Mouse (Mus musculus): Measurements from ENCODE around the gene Olfr554. TPM values are rescaled to one million over a fixed set of nuclear protein-coding genes. Genes with fewer than 3 reads are reported as not detected.
A peak's percentile ranks its signal among the peaks of the same experiment; 100 is the strongest.
"Not testable (repeated sequence)": the region's sequence is repeated elsewhere in the genome, so short reads cannot be mapped to it uniquely, and the experiment has no call there.

Olfr554 gene
- polyA plus RNA-seq (2015; fragmentation: Nextera tagmentation; extraction: Ambion mirVana), result not detected in 2 replicates

DNA sequence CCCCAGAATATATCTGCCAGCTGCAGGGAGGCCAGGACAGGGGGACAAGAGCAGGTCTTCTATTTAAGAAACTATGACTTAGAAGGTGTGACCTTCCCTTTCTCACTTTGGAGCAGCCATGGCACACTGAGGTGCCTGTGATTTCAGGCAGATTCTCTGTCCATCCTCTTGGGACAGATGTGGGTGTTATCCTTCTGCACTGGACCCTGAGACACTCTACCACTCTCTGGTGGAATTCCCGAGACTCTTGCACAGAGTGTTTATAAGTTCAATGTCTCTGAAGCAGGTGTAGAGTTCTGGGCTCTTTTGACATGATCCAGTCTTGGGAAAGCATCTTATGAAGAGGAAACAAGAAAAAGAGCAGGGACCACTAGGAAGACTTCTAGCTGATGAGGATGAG, at the start of gene Olfr554:
TSS of gene Olfr554 (plus strand) at position 301 of the 400 bp plus-strand sequence.
- Histone ChIP-seq H3K27ac (no peak within 1 kb of the TSS), H3K9ac (ENCODE audit: low read depth, low read length) (no peak within 1 kb of the TSS), H3K36me3 (ENCODE audit: insufficient read depth, low read length) (no peaks in the 10 kb centered on the region), H3K4me1 (replicated peaks; ENCODE audit: insufficient read depth, low read length) (no peaks in the 10 kb centered on the region), H3K4me3 (replicated peaks; ENCODE audit: low read depth, low read length) (no peak within 1 kb of the TSS), H3K27me3 (ENCODE audit: insufficient read depth, low read length) (no peaks in the 10 kb centered on the region), H3K4me2 (ENCODE audit: low read length) (no peak within 1 kb of the TSS), H3K9me3 (replicated peaks; ENCODE audit: low read length) (no peaks in the 10 kb centered on the region)
- no peak for ATAC-seq (replicated peaks; ENCODE audit: low FRiP score, low read depth)
- 58% methylated on average over 1 of the region's 1 CpGs for WGBS
- DNase-seq (ENCODE audit: low spot score), result no peak
- no peak for TF ChIP-seq CTCF (IDR thresholded peaks at IDR 0.05; ENCODE audit: low read depth)

- Histone ChIP-seq H3K36me3 (ENCODE audit: insufficient read depth, low read length) (no peaks in the 10 kb centered on the region), H3K4me1 (replicated peaks; ENCODE audit: insufficient read depth, low read length) (no peaks in the 10 kb centered on the region), H3K9me3 (replicated peaks; ENCODE audit: low read length) (no peaks in the 10 kb centered on the region), H3K27me3 (ENCODE audit: insufficient read depth, low read length) (no peaks in the 10 kb centered on the region), H3K4me2 (ENCODE audit: low read length) (no peak within 1 kb of the TSS), H3K27ac (no peak within 1 kb of the TSS), H3K4me3 (replicated peaks; ENCODE audit: low read depth, low read length) (no peak within 1 kb of the TSS), H3K9ac (ENCODE audit: low read depth, low read length) (no peak within 1 kb of the TSS)
- 85% methylated on average over 3 of the region's 3 CpGs for WGBS
- no peak for DNase-seq (ENCODE audit: low spot score)
- ATAC-seq (replicated peaks; ENCODE audit: low FRiP score, low read depth), result no peak
- no peak for TF ChIP-seq CTCF (IDR thresholded peaks at IDR 0.05; ENCODE audit: low read depth)
These were observed 46.4 kb upstream of the Olfr554 start, which contains the start of gene Olfr551 for GRCm38 (mm10) chr7:102591786-102592185. Gene Olfr551 (minus strand): TSS chr7:102591886.

GRCm38 (mm10) chr7:102597378-102598031, 40.7 kb upstream of the Olfr554 start, which contains the start of gene Olfr552:
Gene Olfr552 (plus strand): TSS chr7:102597770.
- H3K27ac ChIP-seq, result no peak within 1 kb of the TSS
- ATAC-seq (replicated peaks; ENCODE audit: low FRiP score, low read depth) (no peak), DNase-seq (ENCODE audit: low spot score) (no peak)
- H3K4me2 ChIP-seq (ENCODE audit: low read length), result no peak within 1 kb of the TSS
- no peaks in the 10 kb centered on the region for H3K4me1 ChIP-seq (replicated peaks; ENCODE audit: insufficient read depth, low read length)
- H3K9me3 ChIP-seq (replicated peaks; ENCODE audit: low read length), result no peaks in the 10 kb centered on the region
- H3K27me3 ChIP-seq (ENCODE audit: insufficient read depth, low read length), result no peaks in the 10 kb centered on the region
- 62% methylated on average over 1 of the region's 1 CpGs for WGBS
- H3K36me3 ChIP-seq (ENCODE audit: insufficient read depth, low read length), result no peaks in the 10 kb centered on the region
- no peak within 1 kb of the TSS for H3K4me3 ChIP-seq (replicated peaks; ENCODE audit: low read depth, low read length)
- no peak for TF ChIP-seq CTCF (IDR thresholded peaks at IDR 0.05; ENCODE audit: low read depth)
- H3K9ac ChIP-seq (ENCODE audit: low read depth, low read length), result no peak within 1 kb of the TSS

GRCm38 (mm10) chr7:102618118-102618517, 20.1 kb upstream of the Olfr554 start, which contains the start of gene Olfr553:
Gene Olfr553 (minus strand): TSS chr7:102618218.
- Histone ChIP-seq H3K9ac (ENCODE audit: low read depth, low read length) (no peak within 1 kb of the TSS), H3K4me1 (replicated peaks; ENCODE audit: insufficient read depth, low read length) (no peaks in the 10 kb centered on the region), H3K4me2 (ENCODE audit: low read length) (no peak within 1 kb of the TSS), H3K4me3 (replicated peaks; ENCODE audit: low read depth, low read length) (no peak within 1 kb of the TSS), H3K27me3 (ENCODE audit: insufficient read depth, low read length) (no peaks in the 10 kb centered on the region), H3K9me3 (replicated peaks; ENCODE audit: low read length) (no peaks in the 10 kb centered on the region), H3K27ac (no peak within 1 kb of the TSS), H3K36me3 (ENCODE audit: insufficient read depth, low read length) (no peaks in the 10 kb centered on the region)
- DNase-seq (ENCODE audit: low spot score) (no peak), ATAC-seq (replicated peaks; ENCODE audit: low FRiP score, low read depth) (no peak)
- no peak for TF ChIP-seq CTCF (IDR thresholded peaks at IDR 0.05; ENCODE audit: low read depth)

GRCm38 (mm10) chr7:102619608-102620007, 18.6 kb upstream of the Olfr554 start:
- Histone ChIP-seq H3K9me3 (replicated peaks; ENCODE audit: low read length) (no peaks in the 10 kb centered on the region), H3K36me3 (ENCODE audit: insufficient read depth, low read length) (no peaks in the 10 kb centered on the region), H3K4me2 (ENCODE audit: low read length) (no peak overlapping the region), H3K27ac (no peak overlapping the region), H3K9ac (ENCODE audit: low read depth, low read length) (no peak overlapping the region), H3K27me3 (ENCODE audit: insufficient read depth, low read length) (no peaks in the 10 kb centered on the region), H3K4me3 (replicated peaks; ENCODE audit: low read depth, low read length) (no peak overlapping the region), H3K4me1 (replicated peaks; ENCODE audit: insufficient read depth, low read length) (no peaks in the 10 kb centered on the region)
- WGBS, result 58% methylated on average over 5 of the region's 5 CpGs
- no peak for DNase-seq (ENCODE audit: low spot score)
- no peak for ATAC-seq (replicated peaks; ENCODE audit: low FRiP score, low read depth)
- no peak for TF ChIP-seq CTCF (IDR thresholded peaks at IDR 0.05; ENCODE audit: low read depth)

DNA sequence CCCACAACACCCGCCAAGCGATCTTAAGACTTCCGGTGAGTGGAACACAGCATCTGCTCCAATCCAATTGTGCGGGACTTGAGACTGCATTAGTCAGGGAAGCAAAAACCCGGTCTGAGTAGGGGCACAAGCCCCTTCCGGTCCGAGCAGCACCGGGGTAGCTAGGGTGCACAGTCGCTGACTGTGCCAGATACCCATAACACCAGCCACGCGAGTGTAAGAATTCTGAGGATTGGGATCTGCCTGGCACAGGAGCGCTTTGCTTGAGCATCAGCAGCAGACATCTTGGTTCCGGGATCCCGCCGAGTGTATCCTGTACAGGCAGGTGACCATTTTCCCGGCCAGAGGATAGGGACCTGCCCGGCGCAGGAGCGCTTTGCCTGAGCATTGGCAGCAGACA, 17.9 kb upstream of the Olfr554 start:
- not testable (repeated sequence) for H3K4me3 ChIP-seq (replicated peaks; ENCODE audit: low read depth, low read length); H3K36me3 ChIP-seq (ENCODE audit: insufficient read depth, low read length); DNase-seq (ENCODE audit: low spot score); H3K4me2 ChIP-seq (ENCODE audit: low read length); H3K9me3 ChIP-seq (replicated peaks; ENCODE audit: low read length); ATAC-seq (replicated peaks; ENCODE audit: low FRiP score, low read depth); H3K27ac ChIP-seq; H3K27me3 ChIP-seq (ENCODE audit: insufficient read depth, low read length); H3K4me1 ChIP-seq (replicated peaks; ENCODE audit: insufficient read depth, low read length); H3K9ac ChIP-seq (ENCODE audit: low read depth, low read length)
- WGBS, result 89% methylated on average over 16 of the region's 19 CpGs

DNA sequence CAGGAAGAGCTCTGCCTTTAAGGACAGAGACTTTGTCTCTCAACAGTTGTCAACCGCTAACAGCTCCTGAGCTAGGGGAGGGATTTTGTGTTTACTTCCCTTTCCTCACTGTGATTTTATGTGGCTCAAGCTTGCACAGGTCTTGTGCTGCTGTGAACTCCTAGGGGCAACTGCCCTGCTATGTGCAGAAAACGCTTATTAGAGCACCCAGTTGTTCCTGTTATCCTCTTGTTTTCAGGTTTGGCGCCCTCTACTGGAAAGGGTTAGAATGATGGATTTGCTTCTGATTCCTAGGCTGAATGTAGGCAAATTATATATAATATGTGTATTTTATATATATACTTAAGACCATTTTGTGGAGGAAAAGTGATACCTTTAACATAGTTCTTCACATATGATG, 1.6 kb upstream of the Olfr554 start:
- Histone ChIP-seq H3K27me3 (ENCODE audit: insufficient read depth, low read length) (no peaks in the 10 kb centered on the region), H3K4me3 (replicated peaks; ENCODE audit: low read depth, low read length) (no peak overlapping the region), H3K9ac (ENCODE audit: low read depth, low read length) (no peak overlapping the region), H3K4me1 (replicated peaks; ENCODE audit: insufficient read depth, low read length) (no peaks in the 10 kb centered on the region), H3K9me3 (replicated peaks; ENCODE audit: low read length) (no peaks in the 10 kb centered on the region), H3K36me3 (ENCODE audit: insufficient read depth, low read length) (no peaks in the 10 kb centered on the region), H3K4me2 (ENCODE audit: low read length) (no peak overlapping the region), H3K27ac (no peak overlapping the region)
- WGBS, result 31% methylated on average over 3 of the region's 3 CpGs
- ATAC-seq (replicated peaks; ENCODE audit: low FRiP score, low read depth), result no peak
- peak; percentile 44 for DNase-seq (ENCODE audit: low spot score)
- TF ChIP-seq CTCF (IDR thresholded peaks at IDR 0.05; ENCODE audit: low read depth), result peak; percentile 68

DNA sequence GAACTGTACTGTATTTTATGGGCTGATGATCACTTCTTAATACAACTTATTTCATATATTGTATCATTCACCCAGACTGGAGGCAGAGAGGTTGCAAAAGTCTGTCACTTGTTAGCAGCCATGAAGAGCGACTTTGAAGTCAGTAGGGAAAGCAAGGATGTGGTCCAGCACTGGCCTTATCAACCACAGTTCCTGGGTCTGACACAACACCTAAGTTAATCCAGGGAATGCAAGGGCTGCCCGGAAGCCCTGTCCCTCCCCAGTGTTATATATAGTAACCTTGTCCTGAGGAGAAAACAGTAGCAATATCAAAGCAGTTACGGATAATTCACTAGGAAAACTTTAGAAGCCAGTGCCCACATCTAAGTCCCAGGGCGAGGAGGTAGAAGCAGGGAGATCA, 6.7 kb downstream of the Olfr554 start:
- DNase-seq (ENCODE audit: low spot score); H3K9me3 ChIP-seq (replicated peaks; ENCODE audit: low read length); H3K36me3 ChIP-seq (ENCODE audit: insufficient read depth, low read length); ATAC-seq (replicated peaks; ENCODE audit: low FRiP score, low read depth); H3K9ac ChIP-seq (ENCODE audit: low read depth, low read length); H3K27ac ChIP-seq; H3K27me3 ChIP-seq (ENCODE audit: insufficient read depth, low read length); H3K4me1 ChIP-seq (replicated peaks; ENCODE audit: insufficient read depth, low read length); H3K4me3 ChIP-seq (replicated peaks; ENCODE audit: low read depth, low read length); H3K4me2 ChIP-seq (ENCODE audit: low read length): not testable (repeated sequence)
- WGBS, result 91% methylated on average over 3 of the region's 4 CpGs

Measured in kidney, postnatal 0 days (tissue).